Mouse (Mus musculus) spleen, adult 2 months (tissue): ENCODE data around the gene Tmem106c. TPM values are rescaled to one million over a fixed set of nuclear protein-coding genes. Genes with fewer than 3 reads are reported as not detected.

Source experiments
- DNase-seq, 2 experiments: peaks; one replicate each; pipeline versions ENCODE4 v3.0.0 to v3.0.0-alpha.2; 2012 to 2021; ENCODE audit warnings: low spot score in 2 of 2, low read depth in 1 of 2
- H3K27ac ChIP-seq: fragments of 200-500 bp; 2 replicates; pipeline ENCODE4 v1.5.1; 2012; ENCODE audit warnings: low read length, inconsistent platforms; ENCODE audit not compliant: insufficient read depth
- H3K27me3 ChIP-seq: fragments of 200-500 bp; 2 replicates; pipeline ENCODE4 v1.6.1; 2012; ENCODE audit warnings: mild to moderate bottlenecking, moderate library complexity, low read length, inconsistent platforms; ENCODE audit not compliant: control insufficient read depth, insufficient read depth
- H3K36me3 ChIP-seq: fragments of 200-500 bp; 2 replicates; pipeline ENCODE4 v1.6.1; 2012; ENCODE audit warnings: mild to moderate bottlenecking, low read length, inconsistent platforms; ENCODE audit not compliant: control insufficient read depth, insufficient read depth
- H3K4me1 ChIP-seq: fragments of 200-500 bp; 2 replicates; pipeline ENCODE4 v1.6.1; 2011; ENCODE audit warnings: inconsistent platforms; ENCODE audit not compliant: control insufficient read depth, insufficient read depth, insufficient read length
- H3K4me3 ChIP-seq: fragments of 200-500 bp; 2 replicates; pipeline ENCODE4 v1.5.1; 2011; ENCODE audit warnings: mild to moderate bottlenecking, inconsistent platforms; ENCODE audit not compliant: insufficient read depth, insufficient read length; ENCODE audit errors: extremely low read depth
- CTCF ChIP-seq: fragments of 200-500 bp; IDR thresholded peaks from 2 replicates; pipeline ENCODE4 v1.5.1; 2011; ENCODE audit warnings: mild to moderate bottlenecking, inconsistent platforms; ENCODE audit not compliant: insufficient read depth, insufficient read length, insufficient replicate concordance; ENCODE audit errors: extremely low read depth
- POLR2A ChIP-seq: fragments of 200-500 bp; IDR thresholded peaks from 2 replicates; pipeline ENCODE4 v1.6.1; 2011; ENCODE audit warnings: low read depth, low read length, inconsistent platforms
- WGBS: fragments of 180-500 bp; shearing (Covaris S2); methylation state at CpG from one replicate; pipeline ENCODE4 v1.1.7; 2018; 5-methylcytosine and 5-hydroxymethylcytosine counted together
- polyA plus RNA-seq: library from polyadenylated mRNA; depleted of rRNA; stranded (reverse); fragments of >200 nt; gene quantifications from 2 replicates; pipeline ENCODE4 v1.2.3, GENCODE M21; 2012

The Tmem106c gene
- polyA plus RNA-seq, 1 experiment = 22.9 TPM

GRCm38 (mm10) chr15:97999991-98000390 lies 36.0 kb downstream of the Tmem106c start:
- 18% methylated on average over 7 of the region's 7 CpGs for WGBS
- TF ChIP-seq CTCF = no peak
- no peak overlapping the region for H3K27ac ChIP-seq
- no peak for DNase-seq
- no peaks in the 10 kb centered on the region for H3K36me3 ChIP-seq
- H3K27me3 ChIP-seq = peaks cover 33% of the 10 kb centered on the region
- no peak overlapping the region for H3K4me3 ChIP-seq
- no peaks in the 10 kb centered on the region; the same call in 1 of the 2 replicates for H3K4me1 ChIP-seq

DNA sequence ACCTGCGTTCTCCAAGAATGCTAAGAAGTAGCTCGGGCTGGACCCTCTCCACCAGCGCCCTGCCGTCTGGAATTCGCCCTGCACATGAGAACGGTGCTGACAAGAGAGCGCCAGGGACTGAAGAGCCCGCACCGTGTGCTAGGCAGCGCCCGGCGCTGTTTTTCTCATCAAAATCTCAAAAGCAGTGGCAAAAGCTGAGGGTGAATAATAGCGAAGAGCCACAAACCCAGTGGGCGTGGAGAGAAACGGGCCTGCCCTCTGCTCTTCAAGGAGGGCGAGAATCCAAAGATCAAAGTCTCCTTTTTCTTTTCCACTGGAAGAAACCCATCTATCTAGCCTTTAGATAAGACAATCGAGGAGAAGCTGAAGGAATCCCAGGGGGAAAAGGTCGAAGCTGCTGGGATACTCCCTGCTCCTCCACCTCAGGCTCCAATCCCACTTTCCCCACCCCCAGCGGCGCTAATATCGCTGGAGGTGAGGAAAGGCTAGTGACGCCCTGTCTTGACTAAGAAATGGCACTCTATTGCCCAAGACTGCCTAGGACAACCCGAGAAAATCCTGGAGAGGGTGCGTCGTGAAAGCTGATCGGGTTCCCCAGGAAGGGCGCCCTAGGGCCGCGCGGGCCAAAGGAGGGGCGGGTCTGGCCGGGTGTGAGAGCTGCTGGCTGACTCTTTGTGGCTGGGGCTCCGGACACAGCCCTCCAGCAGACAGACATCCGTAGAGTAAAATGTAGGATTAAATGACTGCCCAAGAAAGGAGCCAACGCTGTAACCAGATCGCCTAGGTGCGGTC lies 37.5 kb downstream of the Tmem106c start:
- no peaks in the 10 kb centered on the region; the same call in 1 of the 2 replicates for H3K4me1 ChIP-seq
- no peak for TF ChIP-seq POLR2A
- no peak for TF ChIP-seq CTCF
- DNase-seq = no peak
- H3K36me3 ChIP-seq = no peaks in the 10 kb centered on the region
- 3% methylated on average over 37 of the region's 37 CpGs for WGBS
- peaks cover 38% of the 10 kb centered on the region for H3K27me3 ChIP-seq
- no peak overlapping the region for H3K4me3 ChIP-seq
- no peak overlapping the region for H3K27ac ChIP-seq

DNA sequence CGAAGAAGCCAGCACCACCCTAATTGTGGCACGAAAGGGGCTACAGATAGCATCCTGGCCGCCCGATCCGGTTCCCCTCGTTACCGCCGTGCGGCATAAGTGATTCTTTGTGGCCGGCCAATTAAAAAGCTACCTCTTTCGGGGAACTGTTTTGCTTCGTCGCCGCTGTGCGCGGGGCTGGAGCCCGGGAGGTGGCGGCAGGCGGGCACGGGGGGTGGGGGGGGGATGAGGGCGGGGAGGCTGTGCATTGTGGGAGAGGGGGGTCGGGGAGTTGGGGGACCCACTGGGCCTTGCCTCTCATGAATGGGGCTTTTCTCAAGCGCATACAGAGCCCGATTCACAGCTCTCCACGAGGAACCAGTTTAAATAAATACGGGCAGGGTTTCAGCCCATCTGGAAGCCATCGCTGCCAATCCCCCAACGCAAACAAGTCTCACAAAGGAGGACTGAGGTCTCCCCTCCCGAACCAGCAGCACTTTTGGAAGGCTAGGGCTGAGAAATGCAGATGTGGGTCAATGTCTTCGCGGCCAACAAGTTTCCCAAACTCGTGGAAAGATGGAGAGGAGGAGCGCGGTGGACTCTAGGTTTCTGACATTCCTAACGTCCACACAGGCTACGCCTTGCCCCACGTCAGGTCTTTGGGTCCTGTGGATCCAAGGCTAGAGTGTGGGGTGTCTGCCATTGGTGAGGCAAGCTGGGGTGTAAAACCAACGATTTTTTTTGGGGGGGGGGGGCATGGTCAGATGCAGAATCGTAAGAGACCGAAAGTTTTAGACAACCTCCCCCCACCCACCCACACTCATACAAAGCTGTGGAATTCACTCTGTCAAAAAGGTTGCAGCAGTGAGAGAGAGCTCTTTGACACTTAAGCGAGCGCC lies 38.4 kb downstream of the Tmem106c start:
- H3K4me1 ChIP-seq = no peaks in the 10 kb centered on the region; the same call in 1 of the 2 replicates
- H3K36me3 ChIP-seq = no peaks in the 10 kb centered on the region
- 3% methylated on average over 42 of the region's 42 CpGs for WGBS
- H3K4me3 ChIP-seq = no peak overlapping the region
- no peak overlapping the region for H3K27ac ChIP-seq
- no peak for TF ChIP-seq POLR2A
- no peak for TF ChIP-seq CTCF
- peaks cover 38% of the 10 kb centered on the region for H3K27me3 ChIP-seq
- no peak for DNase-seq

DNA sequence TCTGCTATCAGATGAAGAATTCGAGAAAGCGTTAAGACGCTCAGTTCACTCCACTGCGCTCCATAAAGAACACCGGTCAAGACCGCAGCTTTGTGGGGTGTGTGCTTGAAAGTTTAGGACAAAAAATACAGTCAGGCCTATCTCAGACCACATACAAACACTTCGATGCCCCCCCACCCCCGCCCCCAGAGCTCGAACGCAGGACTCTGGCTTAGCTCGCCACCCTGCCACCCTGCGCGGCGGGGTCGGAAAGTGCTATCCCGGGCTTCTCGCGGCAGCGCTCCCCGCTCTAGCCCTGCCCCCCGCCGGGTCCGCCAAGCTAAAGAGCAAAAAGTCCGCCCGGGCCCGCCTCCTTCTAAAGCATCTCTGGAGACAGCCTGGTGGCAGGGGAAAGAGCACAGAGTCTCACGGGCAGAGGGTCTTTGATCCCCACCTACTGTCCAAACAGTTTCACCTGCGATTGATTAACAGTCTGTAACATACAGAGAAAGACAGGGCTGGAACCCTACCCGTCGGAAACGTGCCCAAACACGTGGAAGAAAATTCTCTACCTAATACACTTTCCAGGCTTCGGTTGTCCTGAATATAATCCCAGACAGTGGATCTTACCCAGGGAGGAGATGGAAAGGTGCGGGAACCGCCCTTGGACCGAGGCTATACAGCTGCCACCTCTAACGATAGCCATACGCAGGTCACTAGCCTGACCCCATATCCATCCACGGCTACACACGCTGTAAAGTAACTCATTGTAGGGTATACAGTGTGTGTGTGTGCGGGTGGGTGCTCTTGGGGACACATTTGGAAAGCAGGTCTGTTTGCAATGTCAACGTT lies 39.2 kb downstream of the Tmem106c start:
- Histone ChIP-seq H3K4me1 (no peaks in the 10 kb centered on the region; the same call in 1 of the 2 replicates), H3K4me3 (no peak overlapping the region), H3K36me3 (no peaks in the 10 kb centered on the region), H3K27ac (no peak overlapping the region), H3K27me3 (peaks cover 38% of the 10 kb centered on the region)
- no peak for DNase-seq
- WGBS = 2% methylated on average over 42 of the region's 42 CpGs
- TF ChIP-seq POLR2A (no peak), CTCF (no peak)

- 2% methylated on average over 52 of the region's 59 CpGs for WGBS
- no peak within 1 kb of the TSS for H3K27ac ChIP-seq
- H3K36me3 ChIP-seq = no peaks in the 10 kb centered on the region
- no peak for DNase-seq
- no peak within 1 kb of the TSS for H3K4me3 ChIP-seq
- peaks cover 38% of the 10 kb centered on the region for H3K27me3 ChIP-seq
- no peaks in the 10 kb centered on the region; the same call in 1 of the 2 replicates for H3K4me1 ChIP-seq
- TF ChIP-seq CTCF = no peak
- no peak for TF ChIP-seq POLR2A
Observed at GRCm38 (mm10) chr15:98003822-98004739, 40.1 kb downstream of the Tmem106c start, which contains the start of gene Col2a1. Col2a1 (minus strand) TSS chr15:98004695.

GRCm38 (mm10) chr15:98004740-98005159 lies 40.8 kb downstream of the Tmem106c start:
- no peak for DNase-seq
- TF ChIP-seq CTCF (no peak), POLR2A (no peak)
- Histone ChIP-seq H3K27me3 (peaks cover 39% of the 10 kb centered on the region), H3K36me3 (no peaks in the 10 kb centered on the region), H3K4me3 (no peak overlapping the region), H3K27ac (no peak overlapping the region), H3K4me1 (no peaks in the 10 kb centered on the region; the same call in 1 of the 2 replicates)
- WGBS = 9% methylated on average over 16 of the region's 19 CpGs
